Mouse (Mus musculus): ENCODE results near the gene 4931428L18Rik.

4931428L18Rik gene

DNA sequence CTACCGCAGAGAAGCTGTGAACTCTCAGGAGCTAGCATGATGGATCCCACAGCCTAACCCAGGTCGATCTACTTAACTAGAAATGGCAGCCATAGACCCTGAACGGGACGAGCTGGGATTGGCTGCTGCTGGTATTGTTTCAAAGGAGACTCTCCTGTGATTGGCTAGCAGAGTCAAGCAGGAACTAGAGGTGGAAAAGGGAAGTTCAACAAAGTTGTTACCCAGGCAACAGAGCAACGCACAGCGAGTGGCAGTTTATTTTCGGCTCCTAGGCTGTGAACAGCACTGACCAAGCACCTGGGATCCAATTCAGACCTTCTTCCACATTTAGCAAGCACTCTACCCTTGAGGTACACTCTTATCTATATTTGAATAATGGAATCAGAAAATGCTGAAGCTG, at the start of gene 4931428L18Rik, which contains the start of gene Pih1d3:
Gene 4931428L18Rik (minus strand): TSS at position 121 of the 400 bp plus-strand sequence.
Gene Pih1d3 (plus strand): TSS at position 275 of the 400 bp plus-strand sequence.
- no peak for DNase-seq (ENCODE audit: low read depth, low spot score)

DNA sequence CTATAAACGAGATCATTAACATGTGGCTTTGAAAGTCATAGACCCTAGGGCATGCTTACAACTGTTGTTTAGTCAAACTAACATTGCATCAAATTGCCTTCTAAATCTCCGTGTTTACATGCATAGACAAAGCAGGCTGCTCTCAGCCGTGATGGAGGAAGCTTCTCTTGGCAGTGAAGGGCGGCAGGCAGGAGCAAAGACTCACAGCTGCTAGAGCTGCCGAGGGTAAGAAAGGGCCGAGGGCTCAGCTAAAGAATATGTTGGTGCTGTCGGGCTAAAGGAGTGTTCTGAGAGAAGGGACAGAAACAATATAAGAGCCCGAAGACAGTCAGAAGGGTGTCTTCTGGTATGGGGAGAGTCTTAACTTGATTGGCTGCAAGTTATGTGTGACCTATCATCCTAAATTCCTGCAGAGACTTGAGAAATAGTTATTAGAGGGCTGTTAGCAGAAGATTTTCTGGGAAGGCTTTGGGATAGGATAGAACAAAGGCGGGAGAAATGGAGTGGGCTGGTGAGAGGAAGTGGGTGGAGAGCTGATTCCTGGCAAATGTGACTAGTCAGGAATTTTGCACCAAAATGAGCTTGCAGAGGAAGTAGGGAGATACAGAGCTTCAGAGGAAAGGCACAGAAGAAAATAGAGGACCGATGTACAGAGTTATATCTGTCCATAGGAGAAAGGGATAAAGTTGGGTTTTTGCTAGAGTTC, 37.9 kb upstream of the 4931428L18Rik start:
- DNase-seq (ENCODE audit: low read depth, low spot score) = no peak

DNA sequence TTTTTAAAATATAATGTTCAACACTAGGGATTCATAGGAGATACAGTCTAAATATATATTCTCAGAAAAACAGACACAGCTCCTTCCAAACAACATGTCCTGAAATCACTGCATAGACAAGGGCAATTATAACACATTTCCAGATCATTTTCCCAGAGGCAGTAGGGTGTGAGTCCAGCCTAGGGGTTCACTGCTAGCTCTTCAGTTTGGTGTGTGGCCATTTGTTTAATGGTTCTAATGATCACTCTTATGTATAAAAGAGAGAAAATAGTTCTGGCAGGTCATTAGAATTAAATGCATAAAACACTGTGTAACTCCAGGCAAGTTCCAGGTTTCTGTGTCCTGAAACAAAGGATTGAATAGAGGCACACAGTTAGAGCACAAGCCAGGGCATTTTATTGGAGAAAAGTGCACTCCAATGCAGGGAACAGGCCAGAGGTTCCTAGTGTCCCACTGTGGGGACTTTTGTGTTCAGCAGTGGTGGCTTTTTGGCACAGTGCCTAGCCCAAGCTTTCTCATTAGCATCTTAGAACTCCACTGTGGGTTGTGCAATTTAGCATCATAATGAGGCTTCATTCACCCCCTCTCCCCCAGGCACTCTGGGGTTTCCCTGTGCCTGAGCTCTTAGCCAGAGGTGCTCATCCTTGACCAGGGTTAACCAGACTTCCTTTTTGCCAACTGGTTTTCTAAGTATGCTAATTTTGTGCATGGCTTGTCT, 11.0 kb upstream of the 4931428L18Rik start:
- no peak for DNase-seq (ENCODE audit: low read depth, low spot score)

DNA sequence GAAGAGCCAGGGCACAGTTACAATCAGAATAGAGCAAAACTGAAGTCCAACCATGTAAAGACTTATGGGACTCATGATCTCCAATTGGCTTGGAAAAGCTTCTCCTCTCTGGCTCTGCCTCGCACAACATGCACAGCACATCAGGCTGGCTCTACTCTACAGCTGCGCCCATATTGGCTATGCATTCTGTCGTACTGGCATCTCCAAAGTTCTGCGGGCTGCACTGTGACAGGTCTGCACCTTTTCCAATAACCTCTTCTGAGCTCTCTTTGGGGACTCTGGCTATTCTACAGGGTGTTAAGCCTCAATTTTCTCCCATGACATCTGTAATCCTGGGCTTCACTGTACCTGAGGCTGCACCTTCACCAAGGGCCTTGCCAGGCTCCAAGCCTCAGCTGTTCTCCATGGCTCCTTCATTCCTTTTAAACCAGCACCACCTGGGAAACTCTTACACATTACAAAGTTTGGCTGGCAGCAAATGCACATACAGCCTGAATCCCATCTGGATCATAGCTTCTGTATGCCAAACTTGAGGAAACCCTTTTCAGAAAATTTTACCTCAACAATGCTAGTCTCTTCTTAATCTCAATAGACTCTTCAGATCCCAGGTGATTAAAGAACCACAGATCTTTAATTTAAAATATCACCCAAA, 1.8 kb downstream of the 4931428L18Rik start:
- no peak for DNase-seq (ENCODE audit: low read depth, low spot score)

DNA sequence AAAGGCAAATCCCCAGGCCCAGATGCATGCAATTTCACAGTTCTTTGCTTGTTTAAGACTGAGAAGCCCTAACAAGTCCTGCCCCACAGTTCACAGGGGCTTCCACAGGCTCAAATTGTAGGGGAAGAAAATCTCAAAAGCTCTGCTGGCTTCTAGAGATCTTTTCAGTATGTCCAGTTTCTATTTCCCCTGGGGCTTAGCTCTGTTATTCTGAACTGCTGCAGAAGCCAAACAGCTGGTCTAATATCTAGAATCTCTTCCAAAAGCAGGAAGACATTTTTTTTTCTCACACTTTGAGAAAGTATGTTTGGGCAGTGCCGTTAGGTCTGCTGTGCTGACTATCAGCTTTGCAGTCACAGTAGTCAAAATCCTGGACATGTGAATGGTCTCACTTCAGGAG, 7.7 kb downstream of the 4931428L18Rik start:
- DNase-seq (ENCODE audit: low read depth, low spot score) = no peak

DNA sequence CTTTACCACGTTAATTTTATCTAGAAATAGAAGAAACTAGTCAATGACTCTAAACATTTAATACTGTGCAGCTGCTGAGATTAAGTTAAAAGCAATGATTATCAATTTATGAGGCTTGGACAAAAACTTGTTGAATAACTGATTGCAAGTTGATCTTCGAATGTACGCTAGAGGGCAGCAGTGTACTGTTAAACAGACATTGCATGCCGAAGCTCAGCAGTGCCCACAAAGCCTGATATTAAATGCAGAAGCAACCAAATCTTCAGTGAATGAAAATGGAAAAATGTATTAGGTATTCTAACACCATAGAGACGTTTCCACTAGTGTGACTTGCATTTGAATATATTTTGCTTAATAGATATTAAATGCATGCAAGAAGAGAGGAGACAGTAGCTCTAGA, 12.3 kb downstream of the 4931428L18Rik start:
- no peak for DNase-seq (ENCODE audit: low read depth, low spot score)

DNA sequence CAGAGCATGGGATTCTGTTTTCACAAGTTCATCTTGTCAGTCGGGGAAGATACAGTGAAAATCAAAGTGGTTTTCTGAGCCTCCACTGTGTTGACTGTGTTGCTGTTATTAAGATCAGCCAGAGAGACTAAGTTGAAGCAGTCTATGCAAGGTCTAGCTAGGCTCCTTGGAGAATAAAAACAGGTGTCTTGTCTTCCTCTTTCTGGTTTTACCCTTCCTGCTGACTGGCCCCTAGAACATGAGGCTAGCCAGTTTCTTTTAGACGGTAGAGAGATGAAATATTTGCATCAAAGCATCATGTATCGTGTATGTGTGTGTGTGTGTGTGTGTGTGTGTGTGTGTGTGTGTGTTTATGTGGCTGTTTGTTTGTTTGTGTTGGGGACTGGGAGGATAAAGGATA, 16.7 kb downstream of the 4931428L18Rik start:
- DNase-seq (ENCODE audit: low read depth, low spot score) = no peak

DNA sequence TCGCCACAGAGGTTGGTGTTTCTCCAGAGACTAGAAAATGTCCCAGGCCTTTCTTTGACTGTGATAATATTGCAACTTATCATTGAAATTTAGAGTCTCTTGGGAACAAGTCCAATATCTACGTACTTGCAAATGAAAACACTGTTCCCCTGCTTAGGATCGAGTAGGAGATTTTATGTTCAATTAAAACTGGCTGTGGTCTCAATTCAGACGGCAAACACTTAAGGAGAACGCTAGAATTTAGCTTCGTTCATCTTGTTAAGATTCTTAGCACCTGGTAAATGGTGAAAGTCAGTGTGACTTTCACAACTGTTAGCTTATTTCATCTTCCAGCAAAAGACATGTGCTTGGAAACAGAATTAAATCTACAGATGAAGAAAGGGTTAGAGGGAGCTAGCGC, 17.1 kb downstream of the 4931428L18Rik start:
- DNase-seq (ENCODE audit: low read depth, low spot score) = no peak

DNA sequence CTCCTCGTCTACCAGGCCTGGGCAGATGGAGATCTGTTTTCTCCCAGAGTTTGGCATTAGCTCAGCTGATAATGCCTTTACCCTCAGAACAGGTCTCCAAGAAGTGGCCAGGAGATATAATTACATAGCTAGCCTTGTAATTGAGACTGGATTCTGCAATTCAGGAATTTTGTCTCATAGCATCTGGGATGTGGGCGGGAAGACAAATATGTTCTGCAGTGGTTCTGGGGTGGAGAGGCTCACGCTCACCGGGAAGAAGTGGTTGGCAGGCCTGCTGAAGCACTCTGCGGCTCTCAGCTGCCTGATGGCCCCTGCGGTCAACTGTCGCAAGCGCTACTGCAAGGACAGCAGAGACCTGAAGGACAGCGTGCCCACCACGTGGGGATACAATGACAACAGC, 18.7 kb downstream of the 4931428L18Rik start:
- DNase-seq (ENCODE audit: low read depth, low spot score) = no peak

DNA sequence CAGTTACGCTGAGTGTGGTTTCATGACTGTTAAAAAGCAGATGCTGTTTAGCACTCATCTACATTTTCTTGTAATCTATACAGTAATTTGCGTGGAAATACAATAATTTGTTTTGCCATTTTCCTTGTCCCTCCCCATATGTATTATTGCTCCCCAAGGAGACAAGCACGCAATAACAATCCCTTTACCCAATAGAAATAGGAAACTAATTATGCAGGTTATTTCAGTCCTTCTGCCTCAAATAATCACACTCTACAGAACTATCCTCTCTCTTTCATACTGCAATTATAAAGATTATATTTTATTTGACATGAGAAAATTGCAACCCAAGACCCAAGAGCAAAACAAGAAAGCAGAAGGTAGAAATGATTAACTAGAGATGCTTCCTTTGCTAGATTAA, 25.5 kb downstream of the 4931428L18Rik start:
- DNase-seq (ENCODE audit: low read depth, low spot score) = no peak

DNA sequence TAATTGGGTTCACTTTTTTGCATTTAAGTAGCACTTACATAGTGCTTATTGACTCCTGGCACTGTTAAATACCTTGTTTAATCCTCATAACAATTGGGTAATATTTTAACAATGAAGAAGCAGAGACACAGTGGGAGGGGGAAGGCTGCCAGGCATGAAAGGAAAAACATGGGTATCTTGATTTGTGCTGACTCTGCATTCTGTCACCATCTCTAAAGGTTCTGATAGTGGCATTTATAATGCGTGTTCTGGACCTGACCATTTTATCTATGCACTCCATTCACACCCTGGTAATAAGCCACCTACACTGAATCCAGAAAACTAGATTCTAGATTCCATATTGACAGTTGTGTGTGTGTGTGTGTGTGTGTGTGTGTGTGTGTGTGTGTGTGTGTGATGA, 26.9 kb downstream of the 4931428L18Rik start:
- DNase-seq (ENCODE audit: low read depth, low spot score) = no peak

DNA sequence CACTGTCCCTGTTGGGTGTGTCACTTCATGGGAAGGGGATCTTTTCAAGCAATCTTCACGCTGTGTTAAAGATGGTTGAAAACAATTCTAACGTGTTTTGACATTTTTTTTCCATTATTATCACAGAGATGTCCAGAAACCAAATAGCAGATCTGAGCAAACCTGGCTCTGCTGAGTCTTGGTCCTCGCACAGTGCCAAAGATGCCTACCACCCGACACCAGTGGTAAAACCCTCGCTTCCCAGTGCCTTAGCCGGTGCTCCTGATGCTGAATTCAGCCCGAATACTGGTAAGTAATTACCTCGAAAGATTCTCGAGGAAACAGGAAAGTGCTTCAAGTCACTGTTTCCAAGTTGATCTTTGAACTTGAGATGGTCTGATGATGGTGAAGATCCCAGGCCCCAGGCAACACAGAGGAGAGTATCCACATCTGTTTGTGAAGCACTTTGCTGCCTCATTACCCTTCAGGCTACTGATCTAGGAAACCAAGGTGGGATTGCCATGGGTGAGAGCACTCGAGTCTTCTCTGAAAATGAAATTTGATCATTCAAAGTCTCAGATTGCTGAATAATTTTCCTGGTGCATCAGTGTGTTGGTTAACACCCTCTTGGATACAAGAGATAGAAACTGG, 32.1 kb downstream of the 4931428L18Rik start:
- no peak for DNase-seq (ENCODE audit: low read depth, low spot score)

DNA sequence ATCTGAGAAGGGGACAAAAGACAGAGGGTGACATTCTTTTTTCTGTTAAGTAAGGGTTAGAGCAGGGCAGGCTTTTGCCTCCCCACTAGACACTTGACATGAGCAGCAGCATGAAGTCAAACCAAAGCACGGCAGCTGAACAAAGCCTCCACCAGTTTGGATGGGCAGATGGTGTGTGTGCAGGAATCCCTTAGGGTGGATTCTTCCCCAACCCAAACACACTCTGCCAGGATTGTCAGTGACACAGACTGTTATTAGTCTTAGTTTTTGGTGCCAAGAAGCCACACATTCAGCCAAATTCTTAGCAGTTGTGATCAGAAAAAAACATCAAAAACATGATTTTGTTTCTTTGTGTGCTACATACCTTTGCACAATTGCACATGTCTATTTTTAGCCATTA, 44.2 kb downstream of the 4931428L18Rik start:
- no peak for DNase-seq (ENCODE audit: low read depth, low spot score)

DNA sequence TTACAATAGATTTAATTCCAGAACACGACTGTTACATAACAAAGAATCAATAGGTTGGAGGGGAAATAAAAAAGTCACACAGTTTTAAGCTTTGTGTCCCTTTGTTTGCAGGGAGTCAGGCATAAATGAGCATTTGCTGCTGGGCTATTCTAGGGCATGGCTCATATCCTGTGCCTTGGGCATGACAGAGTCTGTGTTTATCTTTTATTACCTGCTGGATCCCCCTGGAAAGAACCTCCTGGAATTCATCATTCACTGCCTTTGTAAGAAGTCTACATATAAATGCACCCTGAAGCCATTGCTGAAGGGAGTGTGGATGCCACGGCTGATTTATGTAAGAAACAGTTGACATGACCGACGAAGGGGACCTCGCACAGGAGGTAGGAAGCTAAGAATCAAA, 46.4 kb downstream of the 4931428L18Rik start, which contains the start of gene Lgsn:
Gene Lgsn (plus strand): TSS at position 301 of the 400 bp plus-strand sequence.
- DNase-seq (ENCODE audit: low read depth, low spot score) = no peak

DNA sequence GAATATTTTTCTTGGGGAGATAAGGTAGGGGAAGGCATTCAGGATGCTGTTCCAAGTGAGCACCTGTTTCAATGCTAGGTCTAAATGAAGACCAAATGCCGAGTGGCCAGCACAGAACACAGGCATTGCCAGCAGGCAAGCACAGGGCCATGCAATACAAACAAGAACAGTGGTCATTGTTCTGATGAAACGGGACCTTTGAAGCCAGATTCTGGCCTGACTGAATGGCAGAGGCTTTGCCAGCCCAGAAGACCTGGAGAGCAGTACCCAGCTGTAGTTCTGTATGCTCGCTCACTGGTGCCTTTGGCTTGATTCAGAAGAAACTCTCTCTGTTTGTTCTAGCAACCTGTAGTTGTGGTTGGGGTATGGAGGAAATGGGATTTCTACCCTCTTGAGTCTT, 47.1 kb downstream of the 4931428L18Rik start:
- no peak for DNase-seq (ENCODE audit: low read depth, low spot score)

DNA sequence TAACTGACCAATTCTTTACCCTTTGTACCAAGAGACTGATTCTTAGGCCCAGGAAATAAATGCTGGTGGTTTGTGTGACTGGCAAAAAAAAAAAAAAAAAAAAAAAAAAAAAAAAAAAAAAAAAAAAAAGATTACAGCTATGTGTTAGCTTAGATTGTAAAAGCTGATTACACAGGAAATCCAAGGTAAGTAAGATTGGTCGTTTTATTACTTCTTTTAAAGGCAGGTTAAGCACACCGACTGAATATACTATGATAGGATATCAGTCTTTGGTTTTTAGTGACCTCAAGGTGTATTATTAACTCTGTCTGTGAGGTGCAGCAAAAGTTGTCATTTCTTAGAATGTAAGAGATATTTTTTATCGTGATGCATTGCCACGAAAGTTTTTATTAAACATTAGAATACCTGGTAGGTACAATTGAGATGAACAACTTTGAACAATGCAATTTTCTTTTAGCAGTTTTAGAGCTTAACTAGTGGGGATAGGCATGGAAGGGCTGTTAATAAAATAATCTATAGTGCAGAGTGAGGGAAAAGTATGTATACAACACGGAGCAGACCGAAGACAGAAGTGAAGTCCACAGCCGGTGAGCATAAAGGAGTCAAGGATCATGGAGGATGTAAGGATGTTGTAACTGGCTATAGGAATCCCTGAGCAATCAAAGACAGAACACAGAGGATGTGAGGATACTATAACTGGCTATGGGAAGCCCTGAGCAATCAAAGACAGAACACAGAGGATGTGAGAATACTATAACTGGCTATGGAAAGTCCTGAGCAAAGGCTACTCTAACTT, 57.0 kb downstream of the 4931428L18Rik start:
- DNase-seq (ENCODE audit: low read depth, low spot score) = no peak

DNA sequence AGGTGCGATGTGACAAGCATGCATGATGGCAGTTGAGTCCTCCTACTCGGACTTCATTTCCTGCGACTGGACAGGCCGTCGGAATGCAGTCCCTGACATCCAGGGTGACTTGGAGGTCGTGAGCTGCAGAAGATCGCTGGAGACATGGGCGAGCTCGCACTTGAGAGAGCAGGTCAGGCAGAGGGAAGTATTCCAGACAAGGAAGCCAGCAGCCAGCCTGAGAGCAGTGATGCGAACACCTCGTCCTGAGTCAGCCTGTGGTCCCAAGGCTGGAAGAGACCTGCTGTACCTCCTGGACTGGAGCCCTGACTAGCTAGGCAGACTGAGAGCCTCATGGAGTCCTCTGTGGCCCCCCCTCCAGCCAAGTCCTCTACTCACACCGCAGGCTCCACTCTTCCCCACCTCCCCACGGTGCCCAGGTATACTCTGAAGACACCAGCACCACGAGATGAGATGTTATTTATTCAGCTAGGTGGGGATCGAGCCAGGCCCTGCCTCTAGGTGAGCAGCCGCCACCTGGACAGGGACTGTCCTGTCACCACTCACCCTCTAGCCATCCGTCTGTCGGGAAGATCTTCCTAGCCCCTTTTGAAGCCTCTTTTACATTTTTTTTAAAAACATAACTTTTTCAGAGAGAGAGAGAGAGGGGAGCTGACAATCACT, 57.8 kb downstream of the 4931428L18Rik start:
- no peak for DNase-seq (ENCODE audit: low read depth, low spot score)

DNA sequence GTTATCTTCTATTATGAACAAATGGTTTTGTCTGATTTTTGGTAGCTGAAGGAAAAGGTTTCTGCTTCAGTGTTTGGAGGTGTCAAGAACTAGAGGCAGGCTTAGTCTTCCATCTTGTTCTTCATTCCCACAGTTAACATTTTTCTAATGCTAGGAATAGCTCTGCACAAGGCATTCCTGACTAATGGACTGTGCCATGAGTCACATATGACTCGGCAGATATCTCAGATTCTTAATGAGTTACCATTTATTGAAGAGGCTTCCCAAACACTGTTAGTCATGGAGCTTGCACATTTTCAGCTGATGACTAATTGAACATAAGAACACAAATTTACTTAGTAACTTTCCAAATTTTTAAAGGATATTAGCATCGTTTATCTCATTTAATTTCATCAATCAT, 65.6 kb downstream of the 4931428L18Rik start:
- no peak for DNase-seq (ENCODE audit: low read depth, low spot score)

DNA sequence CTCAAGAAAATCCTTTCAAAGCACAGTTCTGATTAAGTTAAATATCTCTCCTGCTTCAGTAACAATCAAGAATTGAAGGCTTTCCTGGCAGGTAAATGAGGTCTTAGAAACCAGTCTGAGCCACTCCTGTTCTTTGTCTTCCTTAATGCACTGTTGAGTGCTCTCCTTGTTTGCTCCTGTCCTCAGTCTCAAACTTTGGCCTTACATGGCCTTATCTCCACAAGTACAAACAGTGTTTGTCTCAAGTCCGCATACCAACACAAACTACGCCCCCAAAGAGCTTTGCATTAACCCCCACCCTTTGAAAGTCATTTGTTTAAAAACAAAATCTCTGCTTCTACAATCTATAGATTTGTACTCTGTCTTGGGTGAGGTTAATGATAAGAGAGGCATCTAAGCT, 66.3 kb downstream of the 4931428L18Rik start:
- no peak for DNase-seq (ENCODE audit: low read depth, low spot score)

DNA sequence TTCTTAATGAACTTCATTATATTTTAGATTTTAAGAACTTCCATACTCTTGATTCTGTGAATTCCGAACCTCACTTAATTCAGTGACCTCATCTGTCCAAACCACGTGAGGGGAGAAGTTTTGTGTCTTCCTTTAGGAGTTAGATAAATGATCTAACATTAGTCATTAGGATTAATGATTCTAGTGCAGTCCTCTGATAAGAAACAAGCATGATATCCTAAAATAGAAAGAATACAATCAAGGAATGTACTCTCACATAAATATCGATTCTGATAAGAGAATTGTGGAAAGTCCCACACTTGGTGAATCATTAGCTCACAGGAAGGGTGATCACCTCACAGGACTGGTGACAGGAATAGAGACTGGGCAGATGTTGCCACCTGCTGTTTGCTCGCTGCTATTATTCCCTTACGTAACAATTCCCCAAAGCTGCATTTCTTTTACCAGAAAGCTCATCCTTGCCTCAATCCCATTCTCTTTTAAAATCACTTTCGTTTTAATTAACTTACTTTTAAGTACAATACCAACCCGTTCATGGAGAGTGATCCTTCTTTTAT, 68.6 kb downstream of the 4931428L18Rik start:
- no peak for DNase-seq (ENCODE audit: low read depth, low spot score)

Measured in c-Kit-negative CD71-positive TER-119-positive erythroid progenitor cells, embryonic 14.5 days (primary cell).